1 mouse cellular context compared by ENCODE assay signal in genomic region chr8:70630532-70631381, GRCm38 (mm10).
TF ChIP-seq lines count a peak whose summit lies in the region.

No protein-coding gene starts in this region.

TF ChIP-seq in C2C12, 6 proteins besides CTCF, POLR2A, EP300 and RAD21:
- TF ChIP-seq CEBPB (IDR thresholded peaks at IDR 0.05; ENCODE audit: low read depth), result peak; percentile 34
- TF ChIP-seq MAX (IDR thresholded peaks at IDR 0.05), result no peak
